Mouse (Mus musculus): ENCODE measurements around the gene Tmprss11g. TPM values are rescaled to one million over a fixed set of nuclear protein-coding genes. Genes with fewer than 3 reads are reported as not detected.

Tmprss11g gene
- total and polyA plus RNA-seq, 3 experiments = not detected

DNA sequence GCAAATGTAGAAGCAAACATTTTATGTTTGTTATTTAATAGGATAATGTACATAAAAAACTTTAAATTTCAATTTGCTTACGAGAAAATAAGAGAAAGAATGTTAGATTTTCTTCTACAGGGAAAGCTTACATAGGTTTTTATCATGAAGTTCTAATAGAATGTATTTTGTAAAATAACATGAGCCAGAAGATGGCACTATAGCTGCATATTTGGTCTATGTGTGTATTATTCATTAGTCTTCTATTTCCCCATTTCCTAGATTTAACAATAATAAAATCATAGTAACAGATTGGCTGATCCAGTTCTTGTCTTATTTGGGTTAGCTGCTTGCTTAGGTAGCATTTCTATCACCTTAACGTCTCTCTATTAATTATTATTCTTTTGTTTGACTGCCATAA is 35.8 kb downstream of the Tmprss11g start:
- no peaks in the 10 kb centered on the region for H3K4me1 ChIP-seq (ENCODE audit: control insufficient read depth, insufficient read depth, low read length)
- intact Hi-C loops (cut with DNase I) = no loop called here
- WGBS = 54% methylated on average over 2 of the region's 2 CpGs
- DNase-seq = no peak
- no peak overlapping the region for H3K9ac ChIP-seq (ENCODE audit: low read depth, low read length)
- no peak overlapping the region for H3K4me3 ChIP-seq
- TF ChIP-seq POLR2A (IDR thresholded peaks at IDR 0.05; ENCODE audit: insufficient read depth, low read depth, low read length) (no peak), EP300 (IDR thresholded peaks at IDR 0.05; ENCODE audit: insufficient read depth, low read depth, low read length) (no peak), CTCF (IDR thresholded peaks at IDR 0.05) (peak; percentile 29)
- H3K27ac ChIP-seq = no peak overlapping the region
- H3K79me2 ChIP-seq (replicated peaks; ENCODE audit: control insufficient read depth, insufficient read depth, low read length) = no peaks in the 10 kb centered on the region
- no peaks in the 10 kb centered on the region for H3K27me3 ChIP-seq (ENCODE audit: control insufficient read depth, insufficient read depth, low read length)
- no peaks in the 10 kb centered on the region for H3K36me3 ChIP-seq (ENCODE audit: control insufficient read depth, insufficient read depth, low read length)

DNA sequence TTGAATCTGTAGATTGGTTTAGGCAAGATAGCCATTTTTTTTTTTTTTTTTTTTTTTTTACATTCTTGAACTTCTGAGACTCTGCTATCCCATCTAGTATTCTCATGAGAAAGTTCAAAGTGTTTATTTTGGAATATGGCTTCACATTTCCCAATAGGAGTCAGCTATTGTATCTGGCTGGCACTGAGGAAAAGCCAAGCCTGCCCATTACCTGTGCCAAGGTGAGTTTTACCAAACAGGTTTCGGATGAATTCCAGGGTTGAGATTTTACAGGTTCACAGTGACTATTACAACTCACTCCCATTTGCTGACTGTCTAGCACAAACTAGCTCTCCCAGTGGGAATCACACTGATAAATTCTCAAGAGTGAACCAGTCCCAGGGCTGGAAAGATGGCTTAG is 36.4 kb downstream of the Tmprss11g start:
- Histone ChIP-seq H3K27me3 (ENCODE audit: control insufficient read depth, insufficient read depth, low read length) (no peaks in the 10 kb centered on the region), H3K36me3 (ENCODE audit: control insufficient read depth, insufficient read depth, low read length) (no peaks in the 10 kb centered on the region)

DNA sequence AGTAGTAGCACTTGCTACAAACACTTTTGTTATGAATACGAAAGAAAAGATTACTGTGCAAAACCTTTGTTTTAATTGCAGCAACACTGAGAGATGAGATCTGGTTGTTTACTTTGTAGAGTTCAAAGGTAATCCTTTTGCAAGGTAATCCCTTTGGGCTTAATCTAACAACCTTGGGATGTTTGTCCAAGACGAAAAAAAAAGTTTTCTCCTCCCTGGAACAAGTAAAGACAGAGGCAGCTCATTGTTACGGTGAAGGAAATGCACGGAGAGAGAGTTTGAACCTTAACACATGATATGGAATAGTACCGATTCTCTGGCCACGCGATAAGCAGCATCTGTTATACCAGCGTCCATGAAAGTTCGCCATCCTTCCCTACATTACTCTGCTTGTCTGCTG is 44.5 kb downstream of the Tmprss11g start:
- Histone ChIP-seq H3K4me1 (ENCODE audit: control insufficient read depth, insufficient read depth, low read length) (no peaks in the 10 kb centered on the region), H3K27ac (no peak overlapping the region), H3K9ac (ENCODE audit: low read depth, low read length) (no peak overlapping the region), H3K36me3 (ENCODE audit: control insufficient read depth, insufficient read depth, low read length) (no peaks in the 10 kb centered on the region), H3K79me2 (replicated peaks; ENCODE audit: control insufficient read depth, insufficient read depth, low read length) (no peaks in the 10 kb centered on the region), H3K27me3 (ENCODE audit: control insufficient read depth, insufficient read depth, low read length) (no peaks in the 10 kb centered on the region), H3K4me3 (no peak overlapping the region)
- TF ChIP-seq POLR2A (IDR thresholded peaks at IDR 0.05; ENCODE audit: insufficient read depth, low read depth, low read length) = no peak
- TF ChIP-seq CTCF (IDR thresholded peaks at IDR 0.05) = no peak
- TF ChIP-seq EP300 (IDR thresholded peaks at IDR 0.05; ENCODE audit: insufficient read depth, low read depth, low read length) = no peak
- intact Hi-C loops (cut with DNase I) = no loop called here
- DNase-seq = no peak
- WGBS = 73% methylated on average over 9 of the region's 9 CpGs

More for the DNA sequence above, 36.4 kb downstream of the Tmprss11g start:
- Histone ChIP-seq H3K9ac (ENCODE audit: low read depth, low read length) (no peak overlapping the region), H3K4me1 (ENCODE audit: control insufficient read depth, insufficient read depth, low read length) (no peaks in the 10 kb centered on the region), H3K79me2 (replicated peaks; ENCODE audit: control insufficient read depth, insufficient read depth, low read length) (no peaks in the 10 kb centered on the region), H3K27ac (no peak overlapping the region), H3K4me3 (no peak overlapping the region)
- 58% methylated on average over 1 of the region's 1 CpGs for WGBS
- TF ChIP-seq CTCF (IDR thresholded peaks at IDR 0.05) (no peak), EP300 (IDR thresholded peaks at IDR 0.05; ENCODE audit: insufficient read depth, low read depth, low read length) (no peak), POLR2A (IDR thresholded peaks at IDR 0.05; ENCODE audit: insufficient read depth, low read depth, low read length) (no peak)
- intact Hi-C loops (cut with DNase I) = no loop called here
- no peak for DNase-seq

DNA sequence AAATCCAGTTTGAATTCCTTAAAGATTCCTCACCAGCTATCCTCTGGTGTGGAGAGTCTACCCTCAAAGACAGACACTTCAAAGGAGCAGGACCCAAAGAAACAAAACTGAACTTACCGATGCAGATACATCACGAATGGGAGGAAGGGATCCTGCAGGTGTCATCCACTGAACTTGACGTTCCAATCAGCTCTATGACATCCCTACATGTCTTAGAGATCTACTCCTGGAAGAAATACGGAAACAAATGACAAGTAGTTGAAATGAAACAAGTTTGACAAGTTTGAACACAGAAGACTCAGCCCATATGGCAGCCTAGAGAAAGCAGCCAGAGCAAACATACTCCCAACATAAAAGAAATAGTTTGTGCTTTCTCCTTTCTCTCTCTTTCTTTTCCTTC is 49.5 kb downstream of the Tmprss11g start, which contains the start of gene Tmprss11a:
Tmprss11a (minus strand) TSS at position 101 of the 400 bp plus-strand sequence.
- Histone ChIP-seq H3K4me1 (ENCODE audit: control insufficient read depth, insufficient read depth, low read length) (no peaks in the 10 kb centered on the region), H3K9ac (ENCODE audit: low read depth, low read length) (no peak within 1 kb of the TSS), H3K27ac (no peak within 1 kb of the TSS), H3K36me3 (ENCODE audit: control insufficient read depth, insufficient read depth, low read length) (no peaks in the 10 kb centered on the region), H3K27me3 (ENCODE audit: control insufficient read depth, insufficient read depth, low read length) (no peaks in the 10 kb centered on the region), H3K79me2 (replicated peaks; ENCODE audit: control insufficient read depth, insufficient read depth, low read length) (no peaks in the 10 kb centered on the region), H3K4me3 (no peak within 1 kb of the TSS)
- intact Hi-C loops (cut with DNase I) = no loop called here
- DNase-seq = no peak
- 51% methylated on average over 4 of the region's 4 CpGs for WGBS
- TF ChIP-seq CTCF (IDR thresholded peaks at IDR 0.05) (no peak), POLR2A (IDR thresholded peaks at IDR 0.05; ENCODE audit: insufficient read depth, low read depth, low read length) (no peak), EP300 (IDR thresholded peaks at IDR 0.05; ENCODE audit: insufficient read depth, low read depth, low read length) (no peak)

DNA sequence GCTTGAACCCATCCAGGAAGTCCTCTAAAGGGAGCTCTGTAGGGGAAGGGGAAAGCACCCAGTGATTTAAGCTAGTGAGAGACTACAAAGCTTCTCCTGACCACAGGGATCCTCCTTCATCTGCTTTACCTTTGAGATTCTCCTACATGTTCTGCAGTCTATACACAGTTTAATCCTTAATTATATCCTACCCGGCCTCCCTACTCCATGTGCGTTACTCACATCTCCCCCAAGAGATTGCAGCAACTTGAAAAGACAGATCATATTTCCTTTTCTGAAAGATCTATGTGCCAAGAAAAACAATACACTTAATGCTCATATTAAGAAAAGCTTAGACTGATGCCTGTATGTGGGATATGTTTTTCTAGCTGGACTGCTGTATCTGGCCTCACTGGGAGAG is 79.1 kb downstream of the Tmprss11g start:
- no peak for TF ChIP-seq CTCF (IDR thresholded peaks at IDR 0.05)
- TF ChIP-seq POLR2A (IDR thresholded peaks at IDR 0.05; ENCODE audit: insufficient read depth, low read depth, low read length) = no peak
- TF ChIP-seq EP300 (IDR thresholded peaks at IDR 0.05; ENCODE audit: insufficient read depth, low read depth, low read length) = no peak
- DNase-seq = no peak
- no peaks in the 10 kb centered on the region for H3K4me1 ChIP-seq (ENCODE audit: control insufficient read depth, insufficient read depth, low read length)
- no peak overlapping the region for H3K4me3 ChIP-seq
- H3K27ac ChIP-seq = no peak overlapping the region
- H3K79me2 ChIP-seq (replicated peaks; ENCODE audit: control insufficient read depth, insufficient read depth, low read length) = no peaks in the 10 kb centered on the region
- no peaks in the 10 kb centered on the region for H3K36me3 ChIP-seq (ENCODE audit: control insufficient read depth, insufficient read depth, low read length)
- intact Hi-C loops (cut with DNase I) = no loop called here
- H3K9ac ChIP-seq (ENCODE audit: low read depth, low read length) = no peak overlapping the region
- 35% methylated on average over 2 of the region's 2 CpGs for WGBS
- H3K27me3 ChIP-seq (ENCODE audit: control insufficient read depth, insufficient read depth, low read length) = no peaks in the 10 kb centered on the region

DNA sequence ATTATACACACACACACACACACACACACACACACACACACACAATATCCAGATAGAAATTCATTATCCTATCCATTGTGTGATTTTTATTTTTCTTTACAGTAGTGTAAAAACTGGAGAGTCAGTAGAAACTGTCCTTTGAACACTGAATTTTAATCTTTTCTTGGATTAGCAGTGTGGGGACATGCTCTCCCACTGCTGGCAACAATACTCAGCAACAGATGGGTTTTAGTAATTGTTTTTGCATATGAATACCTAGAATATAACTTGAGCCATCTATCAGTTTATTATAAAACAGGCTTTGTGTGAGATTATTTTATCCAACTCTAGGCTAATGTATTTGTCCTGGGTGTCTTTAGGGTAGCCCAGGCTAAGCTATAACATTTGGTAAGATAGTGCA is 79.9 kb downstream of the Tmprss11g start:
- Histone ChIP-seq H3K36me3 (ENCODE audit: control insufficient read depth, insufficient read depth, low read length) (no peaks in the 10 kb centered on the region), H3K4me1 (ENCODE audit: control insufficient read depth, insufficient read depth, low read length) (no peaks in the 10 kb centered on the region), H3K79me2 (replicated peaks; ENCODE audit: control insufficient read depth, insufficient read depth, low read length) (no peaks in the 10 kb centered on the region), H3K27ac (no peak overlapping the region), H3K27me3 (ENCODE audit: control insufficient read depth, insufficient read depth, low read length) (no peaks in the 10 kb centered on the region), H3K9ac (ENCODE audit: low read depth, low read length) (no peak overlapping the region), H3K4me3 (no peak overlapping the region)
- no peak for DNase-seq
- TF ChIP-seq EP300 (IDR thresholded peaks at IDR 0.05; ENCODE audit: insufficient read depth, low read depth, low read length) = no peak
- TF ChIP-seq CTCF (IDR thresholded peaks at IDR 0.05) = no peak
- TF ChIP-seq POLR2A (IDR thresholded peaks at IDR 0.05; ENCODE audit: insufficient read depth, low read depth, low read length) = no peak
- intact Hi-C loops (cut with DNase I) = no loop called here

Other genes with a start within 250 kb of the Tmprss11g start
- gene Tmprss11c, start 229.3 kb downstream of the Tmprss11g start, total RNA-seq (2021) = not detected
- gene Tmprss11c, start 229.3 kb downstream of the Tmprss11g start, polyA plus RNA-seq (2012; rRNA removed) = not detected in 2 replicates
- not detected for gene Tmprss11d, start 145.2 kb downstream of the Tmprss11g start, total RNA-seq (2021)
- not detected in 2 replicates for gene Tmprss11d, start 145.2 kb downstream of the Tmprss11g start, polyA plus RNA-seq (2012; rRNA removed)
- gene Tmprss11a, start 49.6 kb downstream of the Tmprss11g start, total RNA-seq (2021) = not detected
- gene Tmprss11a, start 49.6 kb downstream of the Tmprss11g start, polyA plus RNA-seq (2012; rRNA removed) = not detected in 2 replicates
- gene Tmprss11f, start 113.8 kb upstream of the Tmprss11g start, total RNA-seq (2021) = not detected
- gene Tmprss11f, start 113.8 kb upstream of the Tmprss11g start, polyA plus RNA-seq (2012; rRNA removed) = not detected in 2 replicates
- gene Tmprss11b, start 157.8 kb upstream of the Tmprss11g start, total RNA-seq (2021) = not detected
- gene Tmprss11b, start 157.8 kb upstream of the Tmprss11g start, polyA plus RNA-seq (2012; rRNA removed) = not detected in 2 replicates
- gene Tmprss11e, start 227.2 kb upstream of the Tmprss11g start, total RNA-seq (2021) = not detected
- 0.02 TPM in 1 of 2 replicates, not detected in the other for gene Tmprss11e, start 227.2 kb upstream of the Tmprss11g start, polyA plus RNA-seq (2012; rRNA removed)